Mouse (Mus musculus) limb, embryonic 11.5 days (tissue): ENCODE data around the gene Dock10. TPM values are rescaled to one million over a fixed set of nuclear protein-coding genes. Genes with fewer than 3 reads are reported as not detected.

Source experiments
- ATAC-seq: fragments of 200-750 bp; cut with Nextera tagmentation; 2 replicates; pipeline ENCODE4 v1.8.0; 2017; ENCODE audit warnings: low read depth; ENCODE audit not compliant: insufficient number of reproducible peaks, low FRiP score, low TSS enrichment
- DNase-seq: peaks from one replicate; pipeline ENCODE4 v3.0.0-alpha.2; 2015; ENCODE audit warnings: low spot score
- H3K27ac ChIP-seq: fragments of 300-500 bp; sonication (generic); replicated peaks from 2 replicates; pipeline ENCODE4 v1.5.1; 2014; ENCODE audit warnings: low read depth, mild to moderate bottlenecking, low read length
- H3K27me3 ChIP-seq: fragments of 300-500 bp; sonication (generic); 2 replicates; pipeline ENCODE4 v1.6.1; 2014; ENCODE audit warnings: mild to moderate bottlenecking, low read length, mixed read lengths; ENCODE audit not compliant: control insufficient read depth, insufficient read depth
- H3K36me3 ChIP-seq: fragments of 300-500 bp; sonication (generic); 2 replicates; pipeline ENCODE4 v1.6.1; 2014; ENCODE audit warnings: mild to moderate bottlenecking, low read length, moderate library complexity, mixed read lengths; ENCODE audit not compliant: control insufficient read depth, insufficient read depth
- H3K4me1 ChIP-seq: fragments of 300-500 bp; sonication (generic); 2 replicates; pipeline ENCODE4 v1.6.1; 2014; ENCODE audit warnings: low read length, mixed read lengths; ENCODE audit not compliant: control insufficient read depth, insufficient read depth
- H3K4me2 ChIP-seq: fragments of 300-500 bp; sonication (generic); 2 replicates; pipeline ENCODE4 v1.6.1; 2014; ENCODE audit warnings: low read depth, mild to moderate bottlenecking, moderate library complexity; ENCODE audit not compliant: severe bottlenecking
- H3K4me3 ChIP-seq: fragments of 300-500 bp; sonication (generic); 2 replicates; pipeline ENCODE4 v1.5.1; 2014; ENCODE audit warnings: low read depth, low read length
- H3K9ac ChIP-seq: fragments of 300-500 bp; sonication (generic); 2 replicates; pipeline ENCODE4 v1.6.1; 2014; ENCODE audit warnings: mild to moderate bottlenecking, low read length
- H3K9me3 ChIP-seq: fragments of 300-500 bp; sonication (generic); 2 replicates; pipeline ENCODE4 v1.6.1; 2016; ENCODE audit warnings: low read length; ENCODE audit not compliant: control insufficient read depth
- WGBS: fragments of 180-500 bp; shearing (Covaris S2); extraction: QIAGEN DNeasy Blood & Tissue Kit; methylation state at CpG from one replicate; pipeline ENCODE4 v1.1.7; 2014; 5-methylcytosine and 5-hydroxymethylcytosine counted together
- polyA plus RNA-seq: library from polyadenylated mRNA; unstranded; fragments of >200 nt; fragmentation: Nextera tagmentation; extraction: Ambion mirVana; gene quantifications from 2 replicates; pipeline ENCODE4 v1.2.1, GENCODE M21; 2014

The Dock10 gene
- polyA plus RNA-seq, 1 experiment from 2014 or later: 5.4 TPM

GRCm38 (mm10) chr1:80625371-80625770 is 133.0 kb downstream of the Dock10 start:
- Histone ChIP-seq H3K36me3 (no peaks in the 10 kb centered on the region), H3K4me3 (no peak overlapping the region), H3K4me2 (no peak overlapping the region), H3K9ac (no peak overlapping the region), H3K4me1 (peaks cover 5% of the 10 kb centered on the region; the same call in 1 of the 2 replicates), H3K27me3 (no peaks in the 10 kb centered on the region), H3K27ac (no peak overlapping the region), H3K9me3 (no peaks in the 10 kb centered on the region)
- DNase-seq (no peak), ATAC-seq (no peak)
- WGBS: 75% methylated on average over 1 of the region's 1 CpGs

DNA sequence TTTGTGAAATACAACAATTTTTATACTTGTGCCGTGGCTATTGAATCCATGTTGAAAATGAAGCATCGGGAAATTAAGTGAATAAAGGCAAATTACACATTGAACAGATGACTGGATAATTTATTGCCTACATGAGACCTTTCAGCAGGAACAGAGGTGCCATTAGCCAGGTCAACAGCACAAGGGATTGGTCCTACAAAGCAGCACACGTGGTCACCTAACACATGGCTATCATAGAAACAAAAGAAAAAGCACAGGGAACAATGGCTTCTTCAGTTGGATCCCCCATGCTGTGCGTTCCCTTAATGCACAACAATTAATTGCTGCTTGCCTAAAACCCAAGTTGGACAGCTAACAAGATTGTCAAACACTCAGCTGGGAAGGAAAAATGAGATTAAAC is 133.8 kb downstream of the Dock10 start:
- Histone ChIP-seq H3K27me3 (no peaks in the 10 kb centered on the region), H3K4me1 (no peaks in the 10 kb centered on the region), H3K9ac (no peak overlapping the region), H3K36me3 (no peaks in the 10 kb centered on the region), H3K27ac (no peak overlapping the region), H3K4me2 (no peak overlapping the region), H3K4me3 (no peak overlapping the region), H3K9me3 (no peaks in the 10 kb centered on the region)
- 74% methylated on average over 4 of the region's 4 CpGs for WGBS
- DNase-seq: no peak
- ATAC-seq: no peak

DNA sequence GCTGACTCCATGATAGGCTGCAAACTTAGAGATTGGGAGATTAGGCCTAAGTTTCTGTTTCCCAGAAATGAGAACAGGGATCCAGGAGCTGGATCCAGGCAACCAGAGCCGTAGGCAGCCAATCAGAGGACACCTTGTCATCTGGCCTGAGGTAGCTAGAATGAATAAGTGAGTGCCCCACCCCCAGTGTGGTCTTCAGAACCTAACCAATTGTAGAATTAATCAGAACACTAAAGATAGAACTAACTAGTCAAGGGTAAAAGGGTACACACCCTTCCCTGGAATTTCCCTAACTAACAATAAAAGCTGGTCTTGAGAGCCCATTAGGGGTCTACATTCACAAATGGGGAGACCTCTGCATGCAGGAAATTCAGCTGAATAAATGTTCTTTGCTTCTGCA is 135.7 kb downstream of the Dock10 start:
- no peaks in the 10 kb centered on the region for H3K4me1 ChIP-seq
- no peak for DNase-seq
- no peaks in the 10 kb centered on the region for H3K36me3 ChIP-seq
- H3K4me2 ChIP-seq: no peak overlapping the region
- no peak overlapping the region for H3K9ac ChIP-seq
- no peak overlapping the region for H3K4me3 ChIP-seq
- no peaks in the 10 kb centered on the region for H3K27me3 ChIP-seq
- H3K9me3 ChIP-seq: no peaks in the 10 kb centered on the region
- no peak for ATAC-seq
- no peak overlapping the region for H3K27ac ChIP-seq
- 75% methylated on average over 1 of the region's 1 CpGs for whole genome bisulfite sequencing

- no peak overlapping the region for H3K4me2 ChIP-seq
- no peaks in the 10 kb centered on the region for H3K9me3 ChIP-seq
- no peaks in the 10 kb centered on the region for H3K36me3 ChIP-seq
- H3K4me3 ChIP-seq: no peak overlapping the region
- no peaks in the 10 kb centered on the region for H3K4me1 ChIP-seq
- no peak overlapping the region for H3K9ac ChIP-seq
- no peak for DNase-seq
- no peak overlapping the region for H3K27ac ChIP-seq
- WGBS: 84% methylated on average over 2 of the region's 2 CpGs
- no peaks in the 10 kb centered on the region for H3K27me3 ChIP-seq
- no peak for ATAC-seq
Observed at GRCm38 (mm10) chr1:80619100-80619499, 139.2 kb downstream of the Dock10 start.

DNA sequence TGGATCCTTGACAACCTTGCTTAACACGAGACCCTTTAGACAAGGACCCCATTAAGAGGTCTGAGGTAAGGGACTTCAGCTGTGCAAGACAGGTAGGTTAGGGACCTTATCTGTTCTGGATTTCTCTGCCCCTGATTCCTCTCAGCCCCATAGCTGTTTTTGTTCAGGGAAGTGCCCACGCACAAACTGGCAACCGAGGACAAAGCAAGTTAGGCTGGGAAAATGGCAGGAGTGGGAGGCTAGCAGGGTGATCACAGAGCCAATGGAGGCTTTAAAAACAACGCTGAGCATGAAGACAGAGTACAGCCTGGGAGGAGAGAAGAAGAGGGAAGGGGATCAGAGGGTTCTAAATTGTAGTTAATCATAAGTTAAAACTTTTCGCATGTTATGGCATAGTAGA is 141.7 kb downstream of the Dock10 start:
- Histone ChIP-seq H3K27me3 (no peaks in the 10 kb centered on the region), H3K36me3 (no peaks in the 10 kb centered on the region), H3K4me3 (no peak overlapping the region), H3K9ac (no peak overlapping the region), H3K4me1 (no peaks in the 10 kb centered on the region), H3K27ac (no peak overlapping the region), H3K4me2 (no peak overlapping the region), H3K9me3 (no peaks in the 10 kb centered on the region)
- WGBS: 85% methylated on average over 5 of the region's 5 CpGs
- ATAC-seq: no peak
- DNase-seq: no peak

DNA sequence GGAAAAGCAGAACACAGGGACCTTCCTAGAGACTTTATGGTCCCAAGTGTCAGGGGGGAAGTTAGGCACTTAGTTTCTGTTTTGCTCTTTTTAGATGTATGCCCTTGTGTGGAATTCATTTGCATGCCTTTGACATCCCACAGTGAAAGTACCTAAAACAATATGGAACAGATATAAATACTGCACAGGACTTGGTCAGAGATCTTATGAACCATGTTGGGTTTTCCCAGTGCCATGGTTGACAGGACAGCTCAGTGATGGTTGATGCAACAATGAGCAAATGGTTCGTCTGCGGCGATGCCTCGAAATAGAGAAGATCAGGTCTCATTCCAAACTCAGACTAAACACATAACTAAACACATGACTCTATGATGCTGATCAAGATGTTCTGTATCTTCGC is 143.6 kb downstream of the Dock10 start:
- no peak overlapping the region for H3K4me3 ChIP-seq
- DNase-seq (no peak), ATAC-seq (no peak)
- H3K4me1 ChIP-seq: no peaks in the 10 kb centered on the region
- WGBS: 95% methylated on average over 5 of the region's 5 CpGs
- H3K36me3 ChIP-seq: no peaks in the 10 kb centered on the region
- H3K9me3 ChIP-seq: no peaks in the 10 kb centered on the region
- H3K27me3 ChIP-seq: no peaks in the 10 kb centered on the region
- no peak overlapping the region for H3K4me2 ChIP-seq
- no peak overlapping the region for H3K27ac ChIP-seq
- H3K9ac ChIP-seq: no peak overlapping the region

DNA sequence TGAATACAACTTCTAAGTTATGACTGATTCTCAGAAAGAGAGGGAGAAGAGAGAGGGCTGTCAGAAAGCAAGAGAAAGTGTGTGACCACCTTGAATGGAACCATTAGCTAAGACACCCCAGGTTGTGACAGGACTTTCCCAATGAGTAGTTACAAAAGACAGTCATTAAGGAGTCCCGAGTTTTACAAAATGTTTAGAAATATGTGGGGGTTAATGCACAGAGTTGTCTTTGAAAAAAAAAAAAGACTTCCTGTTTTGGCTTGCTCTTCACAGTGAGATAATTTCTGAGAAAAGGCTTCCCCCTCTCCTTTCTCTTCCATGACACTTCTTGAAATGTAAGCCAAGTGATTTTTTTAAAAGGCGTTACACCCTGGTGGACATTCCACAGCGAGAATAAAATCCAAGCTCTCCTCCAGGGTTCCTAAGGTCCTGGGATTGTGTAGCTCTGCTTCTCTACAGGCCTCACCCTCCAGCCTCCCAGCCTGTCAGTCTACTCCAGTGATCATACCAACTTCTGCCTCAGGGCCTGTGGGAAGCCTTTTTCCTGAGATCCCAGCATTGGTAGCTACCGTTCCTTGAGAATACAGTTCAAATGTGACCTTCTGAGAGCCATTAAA is 144.8 kb downstream of the Dock10 start:
- Histone ChIP-seq H3K4me1 (no peaks in the 10 kb centered on the region), H3K27me3 (no peaks in the 10 kb centered on the region), H3K4me3 (no peak overlapping the region), H3K9ac (no peak overlapping the region), H3K36me3 (no peaks in the 10 kb centered on the region), H3K4me2 (no peak overlapping the region), H3K9me3 (no peaks in the 10 kb centered on the region), H3K27ac (no peak overlapping the region)
- WGBS: 89% methylated on average over 4 of the region's 4 CpGs
- ATAC-seq: no peak
- no peak for DNase-seq

- WGBS: 86% methylated on average over 4 of the region's 4 CpGs
- ATAC-seq: no peak
- H3K27ac ChIP-seq: no peak overlapping the region
- DNase-seq: no peak
- no peaks in the 10 kb centered on the region for H3K9me3 ChIP-seq
- no peaks in the 10 kb centered on the region for H3K27me3 ChIP-seq
- no peak overlapping the region for H3K9ac ChIP-seq
- no peaks in the 10 kb centered on the region for H3K36me3 ChIP-seq
- no peak overlapping the region for H3K4me3 ChIP-seq
- no peak overlapping the region for H3K4me2 ChIP-seq
- H3K4me1 ChIP-seq: no peaks in the 10 kb centered on the region
Observed at GRCm38 (mm10) chr1:80607546-80607945, 150.8 kb downstream of the Dock10 start.

DNA sequence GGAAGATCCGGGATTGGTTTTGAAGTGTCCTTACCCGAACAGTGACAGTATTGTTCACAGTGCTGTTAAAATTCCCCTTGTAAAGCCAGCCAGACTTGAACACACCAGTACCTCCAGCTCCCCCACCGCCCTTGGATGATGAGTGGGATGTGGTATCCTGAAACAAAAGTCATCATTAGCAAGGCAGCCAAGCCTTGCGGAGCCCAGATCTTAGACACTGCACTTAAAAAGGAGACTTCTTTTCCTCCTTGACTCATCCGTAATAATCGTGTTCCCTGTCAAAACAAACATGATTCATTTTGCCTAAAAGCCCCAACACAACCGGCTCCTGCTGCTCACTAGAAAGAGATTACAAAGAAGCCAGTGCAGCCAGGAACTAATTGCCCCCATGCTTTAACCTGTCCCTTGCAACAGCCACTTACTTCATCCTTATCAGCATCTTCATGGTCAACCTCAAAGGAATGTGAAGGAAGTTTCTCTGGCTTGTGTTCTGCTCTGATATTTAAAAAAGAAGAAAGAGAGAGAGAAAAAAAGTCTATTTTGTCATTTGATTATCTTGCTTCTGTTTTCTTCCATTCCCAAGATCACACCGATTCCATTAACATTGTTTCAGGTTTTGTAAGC is 152.1 kb downstream of the Dock10 start:
- Histone ChIP-seq H3K36me3 (no peaks in the 10 kb centered on the region), H3K27ac (no peak overlapping the region), H3K27me3 (no peaks in the 10 kb centered on the region), H3K4me2 (no peak overlapping the region), H3K4me1 (no peaks in the 10 kb centered on the region), H3K4me3 (no peak overlapping the region), H3K9me3 (no peaks in the 10 kb centered on the region), H3K9ac (no peak overlapping the region)
- ATAC-seq (no peak), DNase-seq (no peak)
- 54% methylated on average over 8 of the region's 8 CpGs for WGBS
